Mouse (Mus musculus) embryonic facial prominence, embryonic 11.5 days (tissue): ENCODE results near the gene Tent2. TPM values are rescaled to one million over a fixed set of nuclear protein-coding genes. Genes with fewer than 3 reads are reported as not detected.

Source experiments
- ATAC-seq: fragments of 200-750 bp; cut with Nextera tagmentation; replicated peaks from 2 replicates; pipeline ENCODE4 v1.8.0; 2017; ENCODE audit warnings: low read depth; ENCODE audit not compliant: insufficient number of reproducible peaks, low FRiP score, low TSS enrichment
- DNase-seq: peaks from one replicate; pipeline ENCODE4 v3.0.0-alpha.2; 2015; ENCODE audit warnings: low spot score
- H3K27ac ChIP-seq: fragments of 300-500 bp; sonication (generic); replicated peaks from 2 replicates; pipeline ENCODE4 v1.5.1; 2014; ENCODE audit warnings: mild to moderate bottlenecking, low read depth, low read length, control low read depth
- H3K27me3 ChIP-seq: fragments of 300-500 bp; sonication (generic); 2 replicates; pipeline ENCODE4 v1.6.1; 2014; ENCODE audit warnings: mild to moderate bottlenecking, low read length, moderate library complexity, mixed read lengths; ENCODE audit not compliant: control insufficient read depth, insufficient read depth
- H3K36me3 ChIP-seq: fragments of 300-500 bp; sonication (generic); replicated peaks from 2 replicates; pipeline ENCODE4 v1.6.1; 2014; ENCODE audit warnings: low read depth, mild to moderate bottlenecking, low read length, moderate library complexity, mixed read lengths; ENCODE audit not compliant: control insufficient read depth, insufficient read depth
- H3K4me1 ChIP-seq: fragments of 300-500 bp; sonication (generic); 2 replicates; pipeline ENCODE4 v1.6.1; 2014; ENCODE audit warnings: low read length, mixed read lengths; ENCODE audit not compliant: control insufficient read depth, insufficient read depth
- H3K4me2 ChIP-seq: fragments of 300-500 bp; sonication (generic); 2 replicates; pipeline ENCODE4 v1.6.1; 2014; ENCODE audit warnings: low read depth, mild to moderate bottlenecking, control low read depth, low read length, moderate library complexity
- H3K4me3 ChIP-seq: fragments of 300-500 bp; sonication (generic); 2 replicates; pipeline ENCODE4 v1.5.1; 2014; ENCODE audit warnings: low read depth, low read length, control low read depth
- H3K9ac ChIP-seq: fragments of 300-500 bp; sonication (generic); replicated peaks from 2 replicates; pipeline ENCODE4 v1.6.1; 2014; ENCODE audit warnings: mild to moderate bottlenecking, control low read depth, low read length
- H3K9me3 ChIP-seq: fragments of 300-500 bp; sonication (generic); replicated peaks from 2 replicates; pipeline ENCODE4 v1.6.1; 2016; ENCODE audit warnings: mild to moderate bottlenecking, low read length, inconsistent platforms, mixed read lengths; ENCODE audit not compliant: control insufficient read depth
- WGBS: fragments of 180-500 bp; shearing (Covaris S2); extraction: QIAGEN DNeasy Blood & Tissue Kit; methylation state at CpG from one replicate; pipeline ENCODE4 v1.1.7; 2014; 5-methylcytosine and 5-hydroxymethylcytosine counted together
- polyA plus RNA-seq: library from polyadenylated mRNA; unstranded; fragments of >200 nt; fragmentation: Nextera tagmentation; extraction: Ambion mirVana; gene quantifications from 2 replicates; pipeline ENCODE4 v1.2.1, GENCODE M21; 2014

Gene Tent2
- polyA plus RNA-seq, 1 experiment from 2014 or later: 96.3 TPM

- H3K9me3 ChIP-seq: no peaks in the 10 kb centered on the region
- H3K27me3 ChIP-seq: no peaks in the 10 kb centered on the region
- ATAC-seq: no peak
- no peak overlapping the region for H3K27ac ChIP-seq
- H3K4me3 ChIP-seq: no peak overlapping the region
- H3K4me2 ChIP-seq: no peak overlapping the region
- no peak overlapping the region for H3K9ac ChIP-seq
- no peaks in the 10 kb centered on the region for H3K4me1 ChIP-seq
- 53% methylated on average over 1 of the region's 1 CpGs for WGBS
- H3K36me3 ChIP-seq: no peaks in the 10 kb centered on the region
- DNase-seq: no peak
These were observed 54.1 kb downstream of the Tent2 start for GRCm38 (mm10) chr13:93138059-93138458.

- no peaks in the 10 kb centered on the region for H3K9me3 ChIP-seq
- no peaks in the 10 kb centered on the region for H3K36me3 ChIP-seq
- no peak overlapping the region for H3K4me3 ChIP-seq
These were observed 55.1 kb downstream of the Tent2 start for GRCm38 (mm10) chr13:93137098-93137497.

GRCm38 (mm10) chr13:93136251-93136650 lies 55.9 kb downstream of the Tent2 start:
- no peak for ATAC-seq
- Histone ChIP-seq H3K27ac (no peak overlapping the region), H3K4me2 (no peak overlapping the region), H3K27me3 (no peaks in the 10 kb centered on the region), H3K4me1 (no peaks in the 10 kb centered on the region), H3K36me3 (no peaks in the 10 kb centered on the region), H3K4me3 (no peak overlapping the region), H3K9ac (no peak overlapping the region), H3K9me3 (no peaks in the 10 kb centered on the region)
- 67% methylated on average over 1 of the region's 1 CpGs for WGBS
- no peak for DNase-seq

More at GRCm38 (mm10) chr13:93137098-93137497, 55.1 kb downstream of the Tent2 start:
- ATAC-seq (no peak), DNase-seq (no peak)
- Histone ChIP-seq H3K27me3 (no peaks in the 10 kb centered on the region), H3K9ac (no peak overlapping the region), H3K27ac (no peak overlapping the region), H3K4me1 (no peaks in the 10 kb centered on the region), H3K4me2 (no peak overlapping the region)
- 86% methylated on average over 7 of the region's 7 CpGs for WGBS

GRCm38 (mm10) chr13:93135501-93135900 lies 56.7 kb downstream of the Tent2 start:
- no peak overlapping the region for H3K4me3 ChIP-seq
- no peaks in the 10 kb centered on the region for H3K4me1 ChIP-seq

GRCm38 (mm10) chr13:93130674-93131073 lies 61.5 kb downstream of the Tent2 start:
- Histone ChIP-seq H3K27ac (no peak overlapping the region), H3K9ac (no peak overlapping the region), H3K4me1 (no peaks in the 10 kb centered on the region), H3K36me3 (no peaks in the 10 kb centered on the region), H3K9me3 (no peaks in the 10 kb centered on the region), H3K27me3 (no peaks in the 10 kb centered on the region), H3K4me3 (no peak overlapping the region), H3K4me2 (no peak overlapping the region)
- ATAC-seq: no peak
- 91% methylated on average over 3 of the region's 3 CpGs for WGBS
- no peak for DNase-seq

More at GRCm38 (mm10) chr13:93135501-93135900, 56.7 kb downstream of the Tent2 start:
- H3K9ac ChIP-seq: no peak overlapping the region
- H3K9me3 ChIP-seq: no peaks in the 10 kb centered on the region
- H3K4me2 ChIP-seq: no peak overlapping the region
- H3K27ac ChIP-seq: no peak overlapping the region
- no peaks in the 10 kb centered on the region for H3K36me3 ChIP-seq
- DNase-seq (no peak), ATAC-seq (no peak)
- WGBS: 78% methylated on average over 2 of the region's 2 CpGs
- H3K27me3 ChIP-seq: no peaks in the 10 kb centered on the region

- DNase-seq: no peak
- 65% methylated on average over 5 of the region's 5 CpGs for WGBS
These were observed 63.2 kb downstream of the Tent2 start for GRCm38 (mm10) chr13:93128961-93129360.

GRCm38 (mm10) chr13:93128111-93128860 lies 63.9 kb downstream of the Tent2 start:
- no peak overlapping the region for H3K4me2 ChIP-seq
- no peak overlapping the region for H3K4me3 ChIP-seq
- no peak for DNase-seq
- H3K9me3 ChIP-seq: no peaks in the 10 kb centered on the region
- no peak overlapping the region for H3K9ac ChIP-seq
- ATAC-seq: no peak
- no peaks in the 10 kb centered on the region for H3K36me3 ChIP-seq
- WGBS: 68% methylated on average over 8 of the region's 8 CpGs
- H3K27ac ChIP-seq: no peak overlapping the region
- no peaks in the 10 kb centered on the region for H3K4me1 ChIP-seq
- no peaks in the 10 kb centered on the region for H3K27me3 ChIP-seq

More at GRCm38 (mm10) chr13:93128961-93129360, 63.2 kb downstream of the Tent2 start:
- no peak overlapping the region for H3K27ac ChIP-seq
- H3K36me3 ChIP-seq: no peaks in the 10 kb centered on the region
- H3K27me3 ChIP-seq: no peaks in the 10 kb centered on the region
- no peaks in the 10 kb centered on the region for H3K9me3 ChIP-seq
- H3K4me2 ChIP-seq: no peak overlapping the region
- H3K9ac ChIP-seq: no peak overlapping the region
- ATAC-seq: no peak
- H3K4me1 ChIP-seq: no peaks in the 10 kb centered on the region
- H3K4me3 ChIP-seq: no peak overlapping the region

GRCm38 (mm10) chr13:93122321-93122720 lies 69.9 kb downstream of the Tent2 start:
- Histone ChIP-seq H3K36me3 (no peaks in the 10 kb centered on the region), H3K27ac (no peak overlapping the region)
- DNase-seq: no peak

More at GRCm38 (mm10) chr13:93122321-93122720, 69.9 kb downstream of the Tent2 start:
- 94% methylated on average over 9 of the region's 9 CpGs for WGBS
- H3K4me2 ChIP-seq: no peak overlapping the region
- no peaks in the 10 kb centered on the region for H3K4me1 ChIP-seq
- ATAC-seq: no peak
- H3K4me3 ChIP-seq: no peak overlapping the region
- H3K9ac ChIP-seq: no peak overlapping the region
- H3K9me3 ChIP-seq: no peaks in the 10 kb centered on the region
- H3K27me3 ChIP-seq: no peaks in the 10 kb centered on the region
